Mouse (Mus musculus) brain, adult 2 months (tissue): ENCODE data around the gene Rwdd4a.

ENCODE experiments used
- DNase-seq: peaks from one replicate; pipeline ENCODE4 v3.0.0; 2011; ENCODE audit warnings: low read depth, low spot score

The Rwdd4a gene

GRCm38 (mm10) chr8:47581454-47581853 is 48.0 kb downstream of the Rwdd4a start:
- peak; percentile 36 for DNase-seq

GRCm38 (mm10) chr8:47588616-47589015 is 55.2 kb downstream of the Rwdd4a start:
- DNase-seq = no peak

- no peak for DNase-seq
These were observed 56.9 kb downstream of the Rwdd4a start for GRCm38 (mm10) chr8:47590400-47590799.

GRCm38 (mm10) chr8:47600664-47601063 is 67.2 kb downstream of the Rwdd4a start:
- DNase-seq = no peak
